Mouse (Mus musculus): ENCODE data around the gene Ntmt1. TPM values are rescaled to one million over a fixed set of nuclear protein-coding genes. Genes with fewer than 3 reads are reported as not detected.

The Ntmt1 gene
- polyA plus RNA-seq, 1 experiment from 2014 or later, result 98.1 TPM

GRCm38 (mm10) chr2:30807147-30807647 is 429 bp upstream of the Ntmt1 start:
- H3K4me2 ChIP-seq (replicated peaks), result peak overlapping the region; percentile 91
- peak; percentile 41 for ATAC-seq (ENCODE audit: low FRiP score, low read depth)
- peaks cover 19% of the 10 kb centered on the region for H3K36me3 ChIP-seq
- peaks cover 12% of the 10 kb centered on the region for H3K27me3 ChIP-seq
- WGBS, result 7% methylated on average over 28 of the region's 28 CpGs
- H3K4me3 ChIP-seq, result peak overlapping the region; percentile 83
- peak overlapping the region; percentile 65 for H3K9ac ChIP-seq
- H3K4me1 ChIP-seq, result peaks cover 34% of the 10 kb centered on the region
- peak overlapping the region; percentile 72; the same call in 1 of the 2 replicates for H3K27ac ChIP-seq
- no peaks in the 10 kb centered on the region for H3K9me3 ChIP-seq

- Histone ChIP-seq H3K9ac (peak overlapping the region; percentile 91), H3K4me2 (replicated peaks) (peak overlapping the region; percentile 91), H3K27me3 (peaks cover 2% of the 10 kb centered on the region; the same call in 1 of the 2 replicates), H3K36me3 (peaks cover 29% of the 10 kb centered on the region), H3K9me3 (no peaks in the 10 kb centered on the region), H3K4me1 (peaks cover 34% of the 10 kb centered on the region), H3K4me3 (peak overlapping the region; percentile 83), H3K27ac (peak overlapping the region; percentile 72)
- no peak for ATAC-seq (ENCODE audit: low FRiP score, low read depth)
- 2% methylated on average over 10 of the region's 10 CpGs for WGBS
Observed at GRCm38 (mm10) chr2:30808296-30808655, 650 bp downstream of the Ntmt1 start.

- peak overlapping the region; percentile 91 for H3K4me2 ChIP-seq (replicated peaks)
- H3K27ac ChIP-seq, result no peak overlapping the region
- no peak for ATAC-seq (ENCODE audit: low FRiP score, low read depth)
- peaks cover 42% of the 10 kb centered on the region for H3K36me3 ChIP-seq
- H3K9ac ChIP-seq, result peak overlapping the region; percentile 9; the same call in 1 of the 2 replicates
- 90% methylated on average over 5 of the region's 5 CpGs for WGBS
- peaks cover 33% of the 10 kb centered on the region for H3K4me1 ChIP-seq
- no peaks in the 10 kb centered on the region for H3K27me3 ChIP-seq
- no peak overlapping the region for H3K4me3 ChIP-seq
- no peaks in the 10 kb centered on the region for H3K9me3 ChIP-seq
Observed at GRCm38 (mm10) chr2:30809503-30809902, 1.9 kb downstream of the Ntmt1 start.

GRCm38 (mm10) chr2:30810573-30810972 is 2.9 kb downstream of the Ntmt1 start:
- WGBS, result 72% methylated on average over 7 of the region's 7 CpGs
- H3K4me1 ChIP-seq, result peaks cover 26% of the 10 kb centered on the region
- no peak overlapping the region for H3K4me3 ChIP-seq
- peaks cover 52% of the 10 kb centered on the region for H3K36me3 ChIP-seq
- no peaks in the 10 kb centered on the region for H3K27me3 ChIP-seq
- H3K27ac ChIP-seq, result no peak overlapping the region
- H3K4me2 ChIP-seq (replicated peaks), result no peak overlapping the region
- ATAC-seq (ENCODE audit: low FRiP score, low read depth), result no peak
- H3K9me3 ChIP-seq, result no peaks in the 10 kb centered on the region
- H3K9ac ChIP-seq, result peak overlapping the region; percentile 31; the same call in 1 of the 2 replicates

- ATAC-seq (ENCODE audit: low FRiP score, low read depth), result no peak
- H3K4me2 ChIP-seq (replicated peaks), result no peak overlapping the region
- no peak overlapping the region for H3K4me3 ChIP-seq
- 90% methylated on average over 1 of the region's 1 CpGs for WGBS
- H3K27me3 ChIP-seq, result no peaks in the 10 kb centered on the region
- H3K36me3 ChIP-seq, result peaks cover 97% of the 10 kb centered on the region
- no peaks in the 10 kb centered on the region for H3K4me1 ChIP-seq
- no peak overlapping the region for H3K27ac ChIP-seq
- no peak overlapping the region for H3K9ac ChIP-seq
- H3K9me3 ChIP-seq, result peaks cover 9% of the 10 kb centered on the region; the same call in 1 of the 2 replicates
Observed at GRCm38 (mm10) chr2:30816383-30816782, 8.8 kb downstream of the Ntmt1 start.

GRCm38 (mm10) chr2:30819873-30820272 is 12.2 kb downstream of the Ntmt1 start:
- 94% methylated on average over 5 of the region's 5 CpGs for WGBS
- Histone ChIP-seq H3K27me3 (no peaks in the 10 kb centered on the region), H3K36me3 (peaks cover 95% of the 10 kb centered on the region), H3K9ac (no peak overlapping the region), H3K27ac (no peak overlapping the region), H3K4me1 (peaks cover 8% of the 10 kb centered on the region; the same call in 1 of the 2 replicates), H3K9me3 (peaks cover 9% of the 10 kb centered on the region; the same call in 1 of the 2 replicates), H3K4me3 (no peak overlapping the region), H3K4me2 (replicated peaks) (no peak overlapping the region)
- no peak for ATAC-seq (ENCODE audit: low FRiP score, low read depth)

GRCm38 (mm10) chr2:30821073-30821472 is 13.4 kb downstream of the Ntmt1 start:
- peaks cover 95% of the 10 kb centered on the region for H3K36me3 ChIP-seq
- no peak overlapping the region for H3K4me3 ChIP-seq
- H3K9ac ChIP-seq, result no peak overlapping the region
- H3K9me3 ChIP-seq, result peaks cover 9% of the 10 kb centered on the region; the same call in 1 of the 2 replicates
- H3K4me2 ChIP-seq (replicated peaks), result no peak overlapping the region
- no peak overlapping the region for H3K27ac ChIP-seq
- H3K4me1 ChIP-seq, result peaks cover 8% of the 10 kb centered on the region; the same call in 1 of the 2 replicates
- no peaks in the 10 kb centered on the region for H3K27me3 ChIP-seq
- ATAC-seq (ENCODE audit: low FRiP score, low read depth), result no peak
- 89% methylated on average over 3 of the region's 3 CpGs for WGBS

- ATAC-seq (ENCODE audit: low FRiP score, low read depth), result no peak
- H3K27me3 ChIP-seq, result no peaks in the 10 kb centered on the region
- peaks cover 9% of the 10 kb centered on the region; the same call in 1 of the 2 replicates for H3K9me3 ChIP-seq
- no peak overlapping the region for H3K4me3 ChIP-seq
- no peak overlapping the region for H3K27ac ChIP-seq
- no peak overlapping the region for H3K9ac ChIP-seq
- no peak overlapping the region for H3K4me2 ChIP-seq (replicated peaks)
- 94% methylated on average over 8 of the region's 8 CpGs for WGBS
- peaks cover 92% of the 10 kb centered on the region for H3K36me3 ChIP-seq
- peaks cover 20% of the 10 kb centered on the region for H3K4me1 ChIP-seq
Observed at GRCm38 (mm10) chr2:30822460-30822859, 14.8 kb downstream of the Ntmt1 start.

GRCm38 (mm10) chr2:30823385-30824153 is 15.9 kb downstream of the Ntmt1 start:
- Histone ChIP-seq H3K27me3 (no peaks in the 10 kb centered on the region), H3K4me3 (no peak overlapping the region), H3K36me3 (peaks cover 81% of the 10 kb centered on the region), H3K4me2 (replicated peaks) (no peak overlapping the region), H3K27ac (no peak overlapping the region), H3K9me3 (peaks cover 9% of the 10 kb centered on the region; the same call in 1 of the 2 replicates), H3K4me1 (peaks cover 24% of the 10 kb centered on the region), H3K9ac (no peak overlapping the region)
- peak; percentile 19; the same call in 1 of the 2 replicates for ATAC-seq (ENCODE audit: low FRiP score, low read depth)
- 73% methylated on average over 13 of the region's 13 CpGs for WGBS

- 0 out of 2 replicates have a peak, but pooled peaks have one; percentile 2 for ATAC-seq (ENCODE audit: low FRiP score, low read depth)
- Histone ChIP-seq H3K9ac (peak overlapping the region; percentile 96), H3K36me3 (peaks cover 48% of the 10 kb centered on the region), H3K27me3 (no peaks in the 10 kb centered on the region), H3K4me3 (peak overlapping the region; percentile 99), H3K27ac (peak overlapping the region; percentile 61; the same call in 1 of the 2 replicates), H3K4me1 (peaks cover 28% of the 10 kb centered on the region), H3K9me3 (no peaks in the 10 kb centered on the region), H3K4me2 (replicated peaks) (peak overlapping the region; percentile 97)
- 32% methylated on average over 26 of the region's 26 CpGs for WGBS
Observed at GRCm38 (mm10) chr2:30826825-30827748, 19.5 kb downstream of the Ntmt1 start.

- H3K36me3 ChIP-seq, result peaks cover 40% of the 10 kb centered on the region
- under 1% methylated on average over 63 of the region's 63 CpGs for WGBS
- H3K27me3 ChIP-seq, result no peaks in the 10 kb centered on the region
- H3K9me3 ChIP-seq, result no peaks in the 10 kb centered on the region
- peak overlapping the region; percentile 97 for H3K4me2 ChIP-seq (replicated peaks)
- peaks cover 33% of the 10 kb centered on the region for H3K4me1 ChIP-seq
- ATAC-seq (ENCODE audit: low FRiP score, low read depth), result peak; percentile 86
- H3K9ac ChIP-seq, result peak overlapping the region; percentile 96
- H3K27ac ChIP-seq, result peak overlapping the region; percentile 61; the same call in 1 of the 2 replicates
- peak overlapping the region; percentile 99 for H3K4me3 ChIP-seq
Observed at GRCm38 (mm10) chr2:30827749-30828475, 20.3 kb downstream of the Ntmt1 start.
